Mouse (Mus musculus) embryonic fibroblast, embryonic 13.5 days (primary cell): ENCODE data around the gene Gpc3.

Source experiments
- CTCF ChIP-seq: IDR thresholded peaks from 2 replicates; pipeline ENCODE4 v1.5.1; 2011; ENCODE audit warnings: mild to moderate bottlenecking, control low read depth, low read length, moderate library complexity, borderline replicate concordance; ENCODE audit not compliant: insufficient read depth
- POLR2A ChIP-seq: IDR thresholded peaks from 2 replicates; pipeline ENCODE4 v1.6.1; 2011; ENCODE audit warnings: low read depth, mild to moderate bottlenecking, control low read depth, low read length, moderate library complexity

- no peak for TF ChIP-seq CTCF
- no peak for TF ChIP-seq POLR2A
Measured at GRCm38 (mm10) chrX:52614031-52614381, 256 bp upstream of the Gpc3 start.
